Mouse (Mus musculus): ENCODE results near the gene Thap2. TPM values are rescaled to one million over a fixed set of nuclear protein-coding genes. Genes with fewer than 3 reads are reported as not detected.
A peak's percentile ranks its signal among the peaks of the same experiment; 100 is the strongest.

The Thap2 gene
- polyA plus RNA-seq, 1 experiment from 2014 or later, result 11.5 TPM

DNA sequence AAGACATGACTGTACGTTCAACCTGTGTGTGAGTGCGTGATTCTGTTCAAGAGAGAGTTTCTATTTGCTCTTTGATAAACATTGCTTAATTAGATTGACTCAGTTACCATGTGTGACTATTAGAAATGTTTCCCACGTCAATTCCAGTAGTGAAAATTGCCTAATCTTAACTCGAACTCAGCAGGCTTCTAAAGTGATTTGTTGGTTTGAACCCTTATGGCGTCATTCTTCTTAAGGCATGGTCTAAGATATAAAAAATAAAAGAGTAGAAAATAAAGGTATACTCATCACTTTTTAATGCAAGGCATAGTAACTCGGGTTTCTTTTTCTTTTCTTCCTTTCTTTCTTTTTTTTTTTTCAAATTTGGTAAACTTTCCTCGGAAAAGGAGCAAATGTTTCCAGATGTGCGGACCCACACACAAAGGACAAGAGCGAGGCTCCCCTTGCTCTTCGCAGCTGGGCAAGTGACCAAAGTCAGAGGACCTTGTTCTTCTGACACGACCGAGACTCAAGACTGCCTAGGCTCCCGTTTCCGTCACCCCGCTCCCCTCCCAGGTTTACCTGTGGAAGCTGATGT is 511 bp downstream of the Thap2 start:
- CTCF ChIA-PET, result no interaction called here
- in situ Hi-C loops (cut with MboI; ENCODE audit: low pct_unique_long_range_greater_than_20kb), result no loop called here

GRCm38 (mm10) chr10:115382846-115383643 is 1.2 kb downstream of the Thap2 start:
- TF ChIP-seq CTCF (IDR thresholded peaks at IDR 0.05), result no peak
- in situ Hi-C loops (cut with MboI; ENCODE audit: low pct_unique_long_range_greater_than_20kb), result no loop called here
- DNase-seq (ENCODE audit: low read depth, low spot score) (no peak), ATAC-seq (no peak)
- no peaks in the 10 kb centered on the region for H3K27me3 ChIP-seq
- POLR2A ChIA-PET, result no interaction called here
- CTCF ChIA-PET, result interaction anchor here (0.7 kb wide), 1 partner anchor 20 kb away, joined by 3 read pairs; the partner anchor contains the start of gene Tmem19

More for the DNA sequence above, 511 bp downstream of the Thap2 start:
- ATAC-seq (no peak), DNase-seq (ENCODE audit: low read depth, low spot score) (no peak)
- POLR2A ChIA-PET, result interaction anchor here (0.7 to 2.0 kb wide), 4 partner anchors 9 to 810 kb away, joined by 3 to 7 read pairs (median 5); partner anchors contain the start of gene Tmem19
- TF ChIP-seq CTCF (IDR thresholded peaks at IDR 0.05), result no peak
- no peaks in the 10 kb centered on the region for H3K27me3 ChIP-seq

DNA sequence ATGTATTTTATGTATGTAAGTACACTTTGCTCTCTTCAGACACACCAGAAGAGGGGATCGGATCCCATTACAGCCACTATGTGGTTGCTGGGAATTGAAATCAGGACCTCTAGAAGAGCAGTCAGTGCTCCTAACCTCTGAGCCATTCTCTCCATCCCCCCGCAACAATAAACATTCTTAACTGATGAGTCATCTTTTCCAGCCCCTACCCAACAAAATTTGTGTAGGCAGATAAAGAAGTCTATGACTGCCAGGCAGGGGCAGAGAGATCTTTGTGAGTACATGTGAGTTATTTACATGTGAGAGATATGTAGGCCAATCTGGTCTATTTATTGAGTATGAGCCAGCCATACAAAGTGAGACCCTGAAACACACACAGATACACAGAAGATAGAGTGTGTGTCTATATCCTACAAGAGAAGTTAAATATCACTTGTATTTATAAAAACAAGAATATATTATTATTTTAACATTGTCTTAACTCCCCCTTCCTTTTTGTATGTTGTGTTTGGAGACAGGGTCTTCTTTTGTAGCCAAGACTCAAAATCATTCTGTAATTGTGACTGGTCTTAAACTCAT is 2.6 kb downstream of the Thap2 start:
- no peak for TF ChIP-seq CTCF (IDR thresholded peaks at IDR 0.05)
- in situ Hi-C loops (cut with MboI; ENCODE audit: low pct_unique_long_range_greater_than_20kb), result no loop called here
- POLR2A ChIA-PET, result no interaction called here
- no peaks in the 10 kb centered on the region for H3K27me3 ChIP-seq
- DNase-seq (ENCODE audit: low read depth, low spot score), result no peak
- no peak for ATAC-seq
- CTCF ChIA-PET, result no interaction called here

DNA sequence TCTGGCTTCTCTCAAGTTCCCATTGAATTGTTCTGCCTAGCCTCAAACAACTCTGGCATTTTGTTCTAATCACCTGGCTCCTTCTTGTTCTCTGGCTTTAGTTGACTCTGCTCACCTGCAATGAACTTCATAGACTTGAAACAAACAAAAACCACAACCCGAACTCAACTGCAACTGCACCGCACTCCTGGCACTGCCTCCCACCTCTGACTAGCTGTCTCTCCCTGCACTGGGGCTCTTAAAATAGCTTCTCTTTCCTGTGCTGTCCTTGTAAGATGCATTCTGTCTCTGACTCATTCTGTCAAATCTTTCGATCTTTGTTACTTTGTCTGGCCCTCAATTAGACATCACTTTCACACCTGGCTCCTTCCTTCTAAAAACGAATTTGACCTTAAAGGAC is 21.1 kb downstream of the Thap2 start:
- ATAC-seq, result no peak
- TF ChIP-seq CTCF (IDR thresholded peaks at IDR 0.05), result no peak
- POLR2A ChIA-PET, result interaction anchor here (1.5 to 1.7 kb wide), 2 partner anchors 21 to 48 kb away, joined by 4 to 7 read pairs; partner anchors contain the start of genes Rab21, Thap2 and Zfc3h1

DNA sequence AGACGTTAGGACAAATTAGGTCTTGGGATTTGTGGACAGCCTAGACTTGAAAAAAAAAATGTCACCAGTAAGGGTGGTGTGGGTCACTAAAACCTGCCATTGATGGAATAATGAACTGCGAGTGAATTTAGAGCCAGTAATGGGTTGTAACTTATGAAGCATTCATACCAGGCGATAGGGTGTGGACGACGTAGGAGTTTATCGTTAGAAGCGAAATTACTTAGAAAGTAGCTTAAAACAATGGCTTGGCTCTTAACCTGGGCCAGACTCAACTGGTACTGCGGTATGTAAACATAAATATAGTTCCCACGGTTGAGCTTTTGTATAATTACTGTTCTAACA is 21.6 kb downstream of the Thap2 start:
- in situ Hi-C loops (cut with MboI; ENCODE audit: low pct_unique_long_range_greater_than_20kb), result no loop called here
- TF ChIP-seq CTCF (IDR thresholded peaks at IDR 0.05), result no peak
- ATAC-seq, result peak; percentile 26
- ChIA-PET POLR2A (interaction anchor here (1.5 to 1.7 kb wide), 2 partner anchors 22 to 47 kb away, joined by 4 to 7 read pairs; partner anchors contain the start of genes Rab21, Thap2 and Zfc3h1), CTCF (interaction anchor here (1.1 to 1.7 kb wide), 2 partner anchors 9 to 20 kb away, joined by 3 to 6 read pairs; no protein-coding TSS in a partner anchor)
- no peak for DNase-seq (ENCODE audit: low read depth, low spot score)
- H3K27me3 ChIP-seq, result no peaks in the 10 kb centered on the region

More for the DNA sequence above, 21.1 kb downstream of the Thap2 start:
- CTCF ChIA-PET, result interaction anchor here (1.1 to 1.7 kb wide), 2 partner anchors 10 to 19 kb away, joined by 3 to 6 read pairs; no protein-coding TSS in a partner anchor
- no peaks in the 10 kb centered on the region for H3K27me3 ChIP-seq
- in situ Hi-C loops (cut with MboI; ENCODE audit: low pct_unique_long_range_greater_than_20kb), result no loop called here
- no peak for DNase-seq (ENCODE audit: low read depth, low spot score)

DNA sequence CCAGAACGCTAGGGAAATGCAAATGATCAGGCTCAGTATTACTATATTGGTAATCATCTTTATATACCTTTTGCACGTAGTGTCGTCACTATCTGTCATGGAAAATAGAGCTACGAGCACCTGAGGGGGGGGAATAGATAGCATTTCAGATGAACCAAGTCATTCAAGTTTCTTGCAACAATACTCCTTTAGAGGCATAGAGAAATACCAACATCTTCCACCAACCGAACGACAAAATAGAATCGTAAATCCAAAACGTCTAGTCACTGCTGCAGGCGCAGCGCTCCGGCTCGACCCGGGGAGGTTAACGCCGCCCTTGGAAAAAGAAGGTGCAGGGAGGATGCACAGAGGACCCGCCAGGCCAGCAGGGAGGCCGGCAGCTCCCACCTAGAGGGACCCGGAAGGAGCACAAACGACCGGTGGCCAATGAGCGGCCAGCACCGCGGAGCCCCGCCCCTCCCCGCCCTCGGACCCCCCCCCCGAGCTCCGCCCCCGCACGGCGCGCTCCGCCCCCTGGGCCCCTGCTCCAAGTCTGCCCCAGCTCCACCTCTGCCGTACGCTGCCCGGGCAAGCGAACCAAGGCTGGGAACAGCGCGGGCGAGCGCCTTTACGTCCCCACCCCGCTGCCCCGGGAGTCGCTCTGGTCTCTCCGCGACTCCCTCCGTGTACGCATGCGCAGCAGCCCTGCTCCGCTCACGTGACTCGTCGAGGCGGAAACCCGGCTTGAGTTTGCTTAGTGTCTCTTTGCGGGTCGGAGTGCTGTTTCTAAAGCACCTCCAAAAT is 22.2 kb downstream of the Thap2 start, which contains the start of gene Tmem19:
Gene Tmem19, minus strand, starts transcription at position 662 of the 783 bp plus-strand sequence.
- peak; percentile 98 for ATAC-seq
- TF ChIP-seq CTCF (IDR thresholded peaks at IDR 0.05), result no peak
- no peaks in the 10 kb centered on the region for H3K27me3 ChIP-seq
- CTCF ChIA-PET, result interaction anchor here (1.1 to 1.7 kb wide), 2 partner anchors 9 to 21 kb away, joined by 3 to 6 read pairs; no protein-coding TSS in a partner anchor
- POLR2A ChIA-PET, result interaction anchor here (1.5 to 1.7 kb wide), 2 partner anchors 23 to 47 kb away, joined by 4 to 7 read pairs; partner anchors contain the start of genes Rab21, Thap2 and Zfc3h1
- peak; percentile 69 for DNase-seq (ENCODE audit: low read depth, low spot score)
- in situ Hi-C loops (cut with MboI; ENCODE audit: low pct_unique_long_range_greater_than_20kb), result no loop called here

- ATAC-seq (no peak), DNase-seq (ENCODE audit: low read depth, low spot score) (no peak)
- no peak for TF ChIP-seq CTCF (IDR thresholded peaks at IDR 0.05)
- ChIA-PET CTCF (no interaction called here), POLR2A (no interaction called here)
- no peaks in the 10 kb centered on the region for H3K27me3 ChIP-seq
- in situ Hi-C loops (cut with MboI; ENCODE audit: low pct_unique_long_range_greater_than_20kb), result no loop called here
These were observed 25.2 kb downstream of the Thap2 start for GRCm38 (mm10) chr10:115359066-115359465.

DNA sequence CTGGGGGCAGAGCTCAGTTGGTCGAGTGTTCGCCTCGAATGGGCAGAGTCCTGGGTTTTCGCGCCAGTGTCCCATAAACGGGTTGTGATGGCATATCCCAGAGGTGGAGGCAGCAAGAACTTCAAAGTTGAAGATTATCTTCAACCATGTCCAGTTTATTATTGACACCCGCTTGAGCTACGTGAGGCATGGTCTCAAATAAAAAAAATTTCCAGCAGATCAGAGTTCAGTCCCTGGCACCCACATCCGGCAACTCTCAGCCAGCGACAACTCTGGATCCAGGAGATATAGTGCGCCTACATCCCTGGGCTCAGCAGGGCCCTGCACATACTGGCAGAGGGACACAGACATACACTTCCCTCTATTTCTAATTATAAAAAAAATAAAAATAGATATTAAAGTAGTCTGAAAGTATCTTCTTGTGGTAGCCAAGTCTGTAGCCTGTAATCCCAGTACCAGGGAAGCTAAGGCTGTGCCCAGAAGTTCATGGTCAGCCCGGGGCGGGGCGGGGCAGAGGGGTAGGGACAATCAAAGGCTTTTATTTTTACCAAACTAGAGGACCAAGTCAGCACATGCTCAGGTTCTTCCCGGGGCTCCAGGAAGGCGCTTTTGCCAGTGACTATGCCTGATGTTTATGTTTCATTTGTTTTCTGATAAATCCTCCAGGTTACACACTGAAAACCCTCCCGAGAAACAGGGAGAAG is 25.9 kb downstream of the Thap2 start:
- DNase-seq (ENCODE audit: low read depth, low spot score) (no peak), ATAC-seq (no peak)
- no peak for TF ChIP-seq CTCF (IDR thresholded peaks at IDR 0.05)
- in situ Hi-C loops (cut with MboI; ENCODE audit: low pct_unique_long_range_greater_than_20kb), result no loop called here
- POLR2A ChIA-PET, result no interaction called here
- no peaks in the 10 kb centered on the region for H3K27me3 ChIP-seq
- CTCF ChIA-PET, result no interaction called here

DNA sequence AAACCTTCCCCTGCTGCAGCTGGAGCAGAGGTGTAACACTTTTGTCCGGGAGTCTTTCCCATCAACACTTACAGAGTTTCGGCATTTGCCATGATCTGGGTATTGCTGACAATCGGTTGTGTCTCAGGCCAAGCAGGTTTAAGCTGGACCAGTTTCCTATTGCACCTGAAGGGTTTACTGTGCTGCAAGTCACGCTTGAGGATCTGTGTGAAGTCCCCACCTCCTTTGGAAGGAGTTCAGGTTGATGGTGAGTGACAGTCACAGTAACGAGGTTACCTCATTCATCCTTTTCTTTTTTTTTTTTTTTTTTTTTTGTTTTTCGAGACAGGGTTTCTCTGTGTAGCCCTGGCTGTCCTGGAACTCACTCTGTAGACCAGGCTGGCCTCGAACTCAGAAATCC is 28.1 kb downstream of the Thap2 start:
- ChIA-PET CTCF (interaction anchor here (1.4 kb wide), 1 partner anchor 10 kb away, joined by 5 read pairs; no protein-coding TSS in a partner anchor), POLR2A (no interaction called here)
- ATAC-seq (no peak), DNase-seq (ENCODE audit: low read depth, low spot score) (no peak)
- in situ Hi-C loops (cut with MboI; ENCODE audit: low pct_unique_long_range_greater_than_20kb), result no loop called here
- no peaks in the 10 kb centered on the region for H3K27me3 ChIP-seq
- TF ChIP-seq CTCF (IDR thresholded peaks at IDR 0.05), result no peak
